In genomic region chr5:91368061-91368565, GRCm38 (mm10) we compare ENCODE assay signal across 18 mouse cellular contexts. TPM values are rescaled to one million over a fixed set of nuclear protein-coding genes. Genes with fewer than 3 reads are reported as not detected.
DNase-seq lines count a peak whose midpoint lies in the region; ATAC-seq and TF ChIP-seq lines count a peak whose summit lies in the region.
"Had no signal": no experiment of that assay in that cellular context is flagged by ENCODE, and none has a peak within 500 bp of the region (broad histone marks: within the 10 kb centered on the region; RNA-seq: fewer than 3 reads in every experiment).

No protein-coding gene starts in this region.

- no peaks in the 10 kb centered on the region for H3K4me1 ChIP-seq in embryonic facial prominence, embryonic 14.5 days (ENCODE audit: control insufficient read depth, insufficient read depth, low read length)
- no peaks in the 10 kb centered on the region for H3K4me1 ChIP-seq in embryonic facial prominence, embryonic 10.5 days
- no peaks in the 10 kb centered on the region for H3K4me1 ChIP-seq in lung, postnatal 0 days (ENCODE audit: insufficient read depth, low read depth, low read length)
- H3K4me1 ChIP-seq: heart, embryonic 15.5 days; lung, embryonic 15.5 days; midbrain, embryonic 15.5 days had no signal

- WGBS in embryonic facial prominence, embryonic 14.5 days = 89% methylated on average over 13 of the region's 13 CpGs
- WGBS in embryonic facial prominence, embryonic 10.5 days = 94% methylated on average over 13 of the region's 13 CpGs
- 88% methylated on average over 13 of the region's 13 CpGs for WGBS in lung, postnatal 0 days

- peak; percentile 34 for DNase-seq in embryonic facial prominence, embryonic 14.5 days (ENCODE audit: low spot score)
- DNase-seq in embryonic facial prominence, embryonic 10.5 days (ENCODE audit: low spot score) = no peak
- DNase-seq in layer of hippocampus, adult 11-12 months (ENCODE audit: low spot score) = peak; percentile 29
- no peak for DNase-seq in layer of hippocampus, adult 9-10 months (ENCODE audit: low spot score)
- peak; percentile 27 for DNase-seq in right cerebral cortex, postnatal 4 days
- no peak for DNase-seq in right cerebral cortex, postnatal 36 days (ENCODE audit: low spot score in 2 of 2)
- no peak for DNase-seq in lung, postnatal 0 days (ENCODE audit: low spot score)
- DNase-seq: cerebellum, adult 18-20 months; heart, adult 11 months; kidney, postnatal 10 days; thymus, postnatal 25 days had no signal

- H3K9me3 ChIP-seq in embryonic facial prominence, embryonic 14.5 days (ENCODE audit: control insufficient read depth, low read length) = no peaks in the 10 kb centered on the region
- H3K9me3 ChIP-seq in embryonic facial prominence, embryonic 10.5 days = no peaks in the 10 kb centered on the region
- H3K9me3 ChIP-seq in lung, postnatal 0 days (ENCODE audit: low read length) = no peaks in the 10 kb centered on the region
- H3K9me3 ChIP-seq: forebrain, embryonic 15.5 days; heart, embryonic 15.5 days; lung, embryonic 15.5 days; midbrain, embryonic 15.5 days had no signal

- no peak for TF ChIP-seq EP300 in lung, postnatal 0 days (IDR thresholded peaks at IDR 0.05)

- H3K36me3 ChIP-seq in embryonic facial prominence, embryonic 14.5 days (ENCODE audit: control insufficient read depth, insufficient read depth, low read length) = no peaks in the 10 kb centered on the region
- no peaks in the 10 kb centered on the region for H3K36me3 ChIP-seq in embryonic facial prominence, embryonic 10.5 days (replicated peaks)
- H3K36me3 ChIP-seq in lung, postnatal 0 days (ENCODE audit: insufficient read depth, low read length) = no peaks in the 10 kb centered on the region
- H3K36me3 ChIP-seq: forebrain, embryonic 15.5 days; heart, embryonic 15.5 days; lung, embryonic 15.5 days; midbrain, embryonic 15.5 days had no signal

- H3K27ac ChIP-seq in embryonic facial prominence, embryonic 14.5 days (replicated peaks; ENCODE audit: low read depth, low read length) = no peak overlapping the region
- no peak overlapping the region for H3K27ac ChIP-seq in embryonic facial prominence, embryonic 10.5 days (replicated peaks)
- H3K27ac ChIP-seq in lung, postnatal 0 days (ENCODE audit: low read length) = no peak overlapping the region
- H3K27ac ChIP-seq: forebrain, embryonic 15.5 days; heart, embryonic 15.5 days; lung, embryonic 15.5 days; midbrain, embryonic 15.5 days had no signal

- H3K9ac ChIP-seq in embryonic facial prominence, embryonic 14.5 days (ENCODE audit: low read depth, low read length) = no peak overlapping the region
- no peak overlapping the region for H3K9ac ChIP-seq in lung, postnatal 0 days (replicated peaks; ENCODE audit: low read depth)
- H3K9ac ChIP-seq: forebrain, embryonic 15.5 days; heart, embryonic 15.5 days; lung, embryonic 15.5 days; midbrain, embryonic 15.5 days had no signal

- no peak overlapping the region for H3K4me3 ChIP-seq in embryonic facial prominence, embryonic 14.5 days (ENCODE audit: low read depth, low read length)
- H3K4me3 ChIP-seq in embryonic facial prominence, embryonic 10.5 days = no peak overlapping the region
- H3K4me3 ChIP-seq in lung, postnatal 0 days (ENCODE audit: low read depth, low read length) = no peak overlapping the region
- H3K4me3 ChIP-seq: forebrain, embryonic 15.5 days; heart, embryonic 15.5 days; lung, embryonic 15.5 days; midbrain, embryonic 15.5 days had no signal

- H3K27me3 ChIP-seq in embryonic facial prominence, embryonic 14.5 days (replicated peaks; ENCODE audit: control insufficient read depth, insufficient read depth, low read length) = no peaks in the 10 kb centered on the region
- no peaks in the 10 kb centered on the region for H3K27me3 ChIP-seq in embryonic facial prominence, embryonic 10.5 days (replicated peaks; ENCODE audit: low read depth, poor library complexity, severe bottlenecking)
- H3K27me3 ChIP-seq in lung, postnatal 0 days (replicated peaks; ENCODE audit: insufficient read depth, low read length) = no peaks in the 10 kb centered on the region
- H3K27me3 ChIP-seq: forebrain, embryonic 15.5 days; heart, embryonic 15.5 days; lung, embryonic 15.5 days; midbrain, embryonic 15.5 days had no signal

- no peak for ATAC-seq in embryonic facial prominence, embryonic 14.5 days (ENCODE audit: low read depth)
- ATAC-seq in lung, postnatal 0 days = no peak
- ATAC-seq: forebrain, embryonic 15.5 days; intestine, postnatal 0 days; midbrain, embryonic 15.5 days had no signal

- no peak for TF ChIP-seq CTCF in lung, postnatal 0 days (IDR thresholded peaks at IDR 0.05)

- no peak overlapping the region for H3K4me2 ChIP-seq in embryonic facial prominence, embryonic 14.5 days (ENCODE audit: low read depth, low read length)
- H3K4me2 ChIP-seq in lung, postnatal 0 days (replicated peaks; ENCODE audit: low read depth, low read length) = no peak overlapping the region
- H3K4me2 ChIP-seq: forebrain, embryonic 15.5 days; heart, embryonic 15.5 days; liver, embryonic 11.5 days; lung, embryonic 15.5 days; midbrain, embryonic 15.5 days had no signal

RNA-seq across cellular contexts. Expression of gene Btc, which starts 34.7 kb away (rescaled TPM):
- 1.8 and 1.9 TPM in 2 replicates for polyA plus RNA-seq in embryonic facial prominence, embryonic 14.5 days (2014; fragmentation: Nextera tagmentation; extraction: Ambion mirVana)
- polyA plus RNA-seq in embryonic facial prominence, embryonic 10.5 days (2016; fragmentation: Nextera tagmentation; extraction: Ambion mirVana) = 0.14 and 0.16 TPM in 2 replicates
- 3.0 and 4.3 TPM in 2 replicates for polyA plus RNA-seq in lung, postnatal 0 days (2015; fragmentation: Nextera tagmentation; extraction: Ambion mirVana)
- polyA plus RNA-seq: hindbrain, embryonic 11.5 days had no signal

Comparison
In these comparisons a context has a peak if more than half of its experiments do, and no peak if none do; other contexts are left out.
1. DNase-seq: peak in embryonic facial prominence, embryonic 14.5 days (single experiment), layer of hippocampus, adult 11-12 months (single experiment) and right cerebral cortex, postnatal 4 days (single experiment); none in embryonic facial prominence, embryonic 10.5 days (single experiment), layer of hippocampus, adult 9-10 months (single experiment), right cerebral cortex, postnatal 36 days (0 of 2) and lung, postnatal 0 days (single experiment).